Mouse (Mus musculus): Measurements from ENCODE around the gene Lmcd1.
A peak's percentile ranks its signal among the peaks of the same experiment; 100 is the strongest.

Lmcd1 gene

DNA sequence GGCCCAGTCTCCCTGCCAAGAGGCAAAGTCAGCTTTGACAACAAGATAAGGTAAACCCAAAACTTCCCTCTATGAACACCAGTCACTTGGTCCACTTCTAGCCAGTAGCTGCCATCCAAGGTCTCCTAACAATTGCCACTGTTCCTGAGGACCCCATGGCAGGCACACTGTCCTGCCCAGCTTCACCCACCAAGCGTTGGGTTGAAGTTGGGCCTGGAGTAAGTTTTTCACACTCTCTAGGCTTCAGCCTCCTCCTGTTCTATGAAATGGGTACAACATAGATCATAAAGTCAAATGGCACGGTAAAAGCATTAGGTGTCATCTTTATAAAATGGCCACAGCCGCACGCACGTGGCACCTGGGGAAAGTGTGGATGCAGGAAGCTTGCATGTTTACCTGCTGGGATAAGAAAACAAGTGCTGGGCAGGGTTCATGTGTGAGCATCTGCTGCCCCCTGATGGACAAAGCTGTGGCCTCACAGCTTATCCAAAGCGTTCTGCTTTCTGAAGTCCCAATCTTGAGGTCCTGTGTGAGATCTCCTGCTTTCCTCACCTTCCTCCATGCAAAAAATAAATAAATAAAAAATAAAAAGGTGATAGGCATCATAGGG, 88.9 kb downstream of the Lmcd1 start:
- peak; percentile 83 for DNase-seq

GRCm38 (mm10) chr6:112364581-112364980, 91.0 kb downstream of the Lmcd1 start:
- peak; percentile 87 for DNase-seq

- peak; percentile 35 for DNase-seq
Measured at GRCm38 (mm10) chr6:112365294-112365693, 91.7 kb downstream of the Lmcd1 start.

DNA sequence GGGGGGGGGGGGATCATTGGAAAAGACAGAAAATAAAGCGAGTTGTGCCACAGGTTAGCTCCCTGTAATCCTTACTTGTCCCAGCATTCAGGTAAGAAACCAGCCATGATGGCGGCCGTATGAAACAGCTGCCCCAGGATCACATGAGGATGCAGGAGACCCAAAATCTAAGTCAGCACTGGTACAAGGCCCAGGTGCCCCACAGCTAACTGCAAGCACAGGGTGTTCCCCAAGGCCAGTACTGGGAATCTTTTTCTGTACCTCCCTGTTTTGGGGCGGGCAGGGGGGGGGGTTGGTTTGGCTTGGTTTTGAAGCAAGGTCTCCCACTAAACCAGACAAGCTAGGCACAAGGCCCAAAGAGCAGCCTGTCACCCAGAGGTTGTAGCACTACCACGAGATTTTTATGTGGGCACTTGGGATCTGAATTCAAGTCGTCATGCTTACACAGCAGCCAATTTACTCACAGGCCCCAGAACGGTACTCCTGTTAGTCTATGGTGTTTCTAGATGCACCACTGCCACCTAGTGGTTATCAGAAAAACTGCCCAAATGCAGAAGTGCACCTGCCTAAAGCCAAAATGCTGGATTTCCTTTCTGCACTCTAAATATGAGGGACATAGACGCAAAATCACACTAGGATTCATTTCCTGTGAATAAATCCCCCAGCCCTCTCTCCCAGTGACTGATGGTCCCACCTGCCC, 100.5 kb downstream of the Lmcd1 start:
- DNase-seq = peak; percentile 63

GRCm38 (mm10) chr6:112375661-112376392, 102.3 kb downstream of the Lmcd1 start:
- DNase-seq = no peak

DNA sequence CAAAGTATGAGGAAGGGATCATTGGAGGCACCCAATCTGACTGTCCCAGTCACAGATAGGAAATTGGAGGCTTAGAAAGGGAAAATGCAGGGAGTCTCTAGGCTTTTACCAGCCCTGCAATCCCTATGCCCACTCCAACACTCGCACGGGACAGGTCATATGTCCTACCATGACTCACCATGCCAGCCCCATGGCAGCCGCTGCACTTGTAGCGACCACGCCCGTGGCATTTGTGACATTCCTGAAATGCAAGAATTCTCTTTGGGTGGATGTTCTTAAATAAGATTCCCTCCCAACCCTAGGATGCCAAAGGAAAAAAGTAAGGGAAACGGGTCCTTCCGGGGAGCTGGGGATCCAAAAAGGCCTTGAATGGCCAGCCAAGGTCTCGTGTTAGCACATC, 105.5 kb downstream of the Lmcd1 start:
- peak; percentile 51 for DNase-seq
